Mouse (Mus musculus): ENCODE results near the gene Armc12.

DNA sequence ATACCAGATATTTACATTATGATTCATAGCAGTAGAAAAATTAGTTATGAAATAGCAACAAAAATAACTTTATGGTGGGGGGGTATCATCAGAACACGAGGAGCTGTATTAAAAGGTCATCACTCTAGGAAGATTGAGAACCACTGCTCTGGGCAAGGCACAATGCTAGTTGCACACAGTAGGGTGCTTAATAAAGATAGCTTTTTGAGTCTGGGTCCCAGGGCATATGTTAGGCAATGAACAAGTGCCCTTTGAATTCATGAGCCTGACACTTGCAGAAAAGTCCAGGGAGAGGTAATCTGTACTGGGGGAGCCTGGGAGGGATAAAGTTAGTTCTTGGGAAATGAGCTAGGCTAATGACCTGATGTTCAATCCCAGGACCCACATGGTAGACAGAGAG is 17.3 kb upstream of the Armc12 start:
- no peak for TF ChIP-seq CTCF (IDR thresholded peaks at IDR 0.05; ENCODE audit: low read depth, low read length)
- TF ChIP-seq GATA1 (IDR thresholded peaks at IDR 0.05; ENCODE audit: borderline replicate concordance, low read length), result no peak
- TF ChIP-seq TAL1 (conservative IDR thresholded peaks at IDR 0.05; ENCODE audit: low read depth, low read length), result no peak
